Mouse (Mus musculus): ENCODE measurements around the gene Btg1. TPM values are rescaled to one million over a fixed set of nuclear protein-coding genes. Genes with fewer than 3 reads are reported as not detected.
A peak's percentile ranks its signal among the peaks of the same experiment; 100 is the strongest.

Gene Btg1
- polyA plus RNA-seq, 1 experiment from 2014 or later, result 61.2 TPM

- Histone ChIP-seq H3K9me3 (no peaks in the 10 kb centered on the region), H3K4me3 (no peak overlapping the region), H3K27ac (replicated peaks) (no peak overlapping the region), H3K27me3 (no peaks in the 10 kb centered on the region), H3K36me3 (peaks cover 10% of the 10 kb centered on the region; the same call in 1 of the 2 replicates), H3K9ac (replicated peaks) (no peak overlapping the region), H3K4me2 (replicated peaks) (0 out of 2 replicates have a peak overlapping the region, but pooled peaks have one; percentile 7), H3K4me1 (peaks cover 65% of the 10 kb centered on the region)
- WGBS, result 76% methylated on average over 4 of the region's 4 CpGs
- ATAC-seq (replicated peaks), result no peak
These were observed 8.9 kb downstream of the Btg1 start for GRCm38 (mm10) chr10:96625682-96626081.

GRCm38 (mm10) chr10:96626120-96626750 lies 9.4 kb downstream of the Btg1 start:
- H3K4me1 ChIP-seq, result peaks cover 61% of the 10 kb centered on the region
- H3K4me2 ChIP-seq (replicated peaks), result no peak overlapping the region
- ATAC-seq (replicated peaks), result no peak
- no peaks in the 10 kb centered on the region for H3K9me3 ChIP-seq
- H3K27me3 ChIP-seq, result no peaks in the 10 kb centered on the region
- H3K9ac ChIP-seq (replicated peaks), result no peak overlapping the region
- WGBS, result 96% methylated on average over 10 of the region's 10 CpGs
- H3K36me3 ChIP-seq, result peaks cover 11% of the 10 kb centered on the region; the same call in 1 of the 2 replicates
- H3K27ac ChIP-seq (replicated peaks), result no peak overlapping the region
- no peak overlapping the region for H3K4me3 ChIP-seq

GRCm38 (mm10) chr10:96627332-96627731 lies 10.5 kb downstream of the Btg1 start:
- H3K27ac ChIP-seq (replicated peaks), result no peak overlapping the region
- 92% methylated on average over 10 of the region's 10 CpGs for WGBS
- no peak overlapping the region for H3K9ac ChIP-seq (replicated peaks)
- ATAC-seq (replicated peaks), result no peak
- no peak overlapping the region for H3K4me2 ChIP-seq (replicated peaks)
- H3K4me1 ChIP-seq, result peaks cover 51% of the 10 kb centered on the region
- no peaks in the 10 kb centered on the region for H3K27me3 ChIP-seq
- H3K9me3 ChIP-seq, result no peaks in the 10 kb centered on the region
- H3K36me3 ChIP-seq, result peaks cover 12% of the 10 kb centered on the region; the same call in 1 of the 2 replicates
- H3K4me3 ChIP-seq, result no peak overlapping the region

- Histone ChIP-seq H3K9me3 (no peaks in the 10 kb centered on the region), H3K4me3 (no peak overlapping the region), H3K36me3 (peaks cover 10% of the 10 kb centered on the region; the same call in 1 of the 2 replicates), H3K4me1 (peaks cover 45% of the 10 kb centered on the region), H3K9ac (replicated peaks) (no peak overlapping the region), H3K27ac (replicated peaks) (no peak overlapping the region), H3K27me3 (no peaks in the 10 kb centered on the region), H3K4me2 (replicated peaks) (no peak overlapping the region)
- 0 out of 2 replicates have a peak, but pooled peaks have one; percentile 16 for ATAC-seq (replicated peaks)
- WGBS, result 86% methylated on average over 16 of the region's 16 CpGs
These were observed 11.5 kb downstream of the Btg1 start for GRCm38 (mm10) chr10:96628100-96628912.

GRCm38 (mm10) chr10:96628913-96629199 lies 12.1 kb downstream of the Btg1 start:
- Histone ChIP-seq H3K27ac (replicated peaks) (no peak overlapping the region), H3K9me3 (no peaks in the 10 kb centered on the region), H3K4me2 (replicated peaks) (no peak overlapping the region), H3K9ac (replicated peaks) (no peak overlapping the region), H3K4me3 (no peak overlapping the region), H3K4me1 (peaks cover 39% of the 10 kb centered on the region), H3K27me3 (no peaks in the 10 kb centered on the region), H3K36me3 (peaks cover 10% of the 10 kb centered on the region; the same call in 1 of the 2 replicates)
- ATAC-seq (replicated peaks), result no peak
- 91% methylated on average over 7 of the region's 7 CpGs for WGBS

GRCm38 (mm10) chr10:96630110-96630509 lies 13.3 kb downstream of the Btg1 start:
- Histone ChIP-seq H3K4me1 (peaks cover 33% of the 10 kb centered on the region), H3K27ac (replicated peaks) (no peak overlapping the region), H3K27me3 (no peaks in the 10 kb centered on the region), H3K9ac (replicated peaks) (no peak overlapping the region), H3K4me2 (replicated peaks) (no peak overlapping the region), H3K36me3 (peaks cover 10% of the 10 kb centered on the region; the same call in 1 of the 2 replicates), H3K4me3 (no peak overlapping the region), H3K9me3 (no peaks in the 10 kb centered on the region)
- WGBS, result 88% methylated on average over 5 of the region's 5 CpGs
- no peak for ATAC-seq (replicated peaks)

- H3K36me3 ChIP-seq, result peaks cover 10% of the 10 kb centered on the region; the same call in 1 of the 2 replicates
- ATAC-seq (replicated peaks), result no peak
- peaks cover 24% of the 10 kb centered on the region; the same call in 1 of the 2 replicates for H3K4me1 ChIP-seq
- H3K4me2 ChIP-seq (replicated peaks), result no peak overlapping the region
- no peaks in the 10 kb centered on the region for H3K27me3 ChIP-seq
- WGBS, result 75% methylated on average over 9 of the region's 9 CpGs
- no peak overlapping the region for H3K9ac ChIP-seq (replicated peaks)
- no peak overlapping the region for H3K27ac ChIP-seq (replicated peaks)
- H3K4me3 ChIP-seq, result no peak overlapping the region
- no peaks in the 10 kb centered on the region for H3K9me3 ChIP-seq
These were observed 14.4 kb downstream of the Btg1 start for GRCm38 (mm10) chr10:96631066-96631711.

GRCm38 (mm10) chr10:96632271-96633144 lies 15.7 kb downstream of the Btg1 start:
- no peak overlapping the region for H3K9ac ChIP-seq (replicated peaks)
- no peak overlapping the region for H3K27ac ChIP-seq (replicated peaks)
- ATAC-seq (replicated peaks), result no peak
- H3K4me1 ChIP-seq, result peaks cover 11% of the 10 kb centered on the region; the same call in 1 of the 2 replicates
- H3K36me3 ChIP-seq, result peaks cover 10% of the 10 kb centered on the region; the same call in 1 of the 2 replicates
- WGBS, result 84% methylated on average over 12 of the region's 12 CpGs
- H3K27me3 ChIP-seq, result no peaks in the 10 kb centered on the region
- H3K4me2 ChIP-seq (replicated peaks), result no peak overlapping the region
- H3K9me3 ChIP-seq, result no peaks in the 10 kb centered on the region
- no peak overlapping the region for H3K4me3 ChIP-seq

GRCm38 (mm10) chr10:96633145-96633516 lies 16.3 kb downstream of the Btg1 start:
- WGBS, result 85% methylated on average over 4 of the region's 4 CpGs
- H3K9ac ChIP-seq (replicated peaks), result no peak overlapping the region
- ATAC-seq (replicated peaks), result no peak
- H3K4me1 ChIP-seq, result peaks cover 10% of the 10 kb centered on the region; the same call in 1 of the 2 replicates
- no peaks in the 10 kb centered on the region for H3K27me3 ChIP-seq
- H3K27ac ChIP-seq (replicated peaks), result no peak overlapping the region
- H3K36me3 ChIP-seq, result peaks cover 10% of the 10 kb centered on the region; the same call in 1 of the 2 replicates
- H3K4me2 ChIP-seq (replicated peaks), result no peak overlapping the region
- H3K4me3 ChIP-seq, result no peak overlapping the region
- H3K9me3 ChIP-seq, result no peaks in the 10 kb centered on the region

GRCm38 (mm10) chr10:96635472-96635871 lies 18.7 kb downstream of the Btg1 start:
- Histone ChIP-seq H3K9ac (replicated peaks) (no peak overlapping the region), H3K36me3 (peaks cover 2% of the 10 kb centered on the region; the same call in 1 of the 2 replicates), H3K4me2 (replicated peaks) (no peak overlapping the region), H3K4me1 (peaks cover 10% of the 10 kb centered on the region; the same call in 1 of the 2 replicates), H3K27me3 (no peaks in the 10 kb centered on the region), H3K27ac (replicated peaks) (no peak overlapping the region), H3K9me3 (no peaks in the 10 kb centered on the region), H3K4me3 (no peak overlapping the region)
- no peak for ATAC-seq (replicated peaks)
- WGBS, result 52% methylated on average over 4 of the region's 4 CpGs

GRCm38 (mm10) chr10:96638477-96638876 lies 21.7 kb downstream of the Btg1 start:
- Histone ChIP-seq H3K27ac (replicated peaks) (no peak overlapping the region), H3K4me1 (peaks cover 6% of the 10 kb centered on the region; the same call in 1 of the 2 replicates), H3K9ac (replicated peaks) (no peak overlapping the region), H3K4me2 (replicated peaks) (no peak overlapping the region), H3K27me3 (no peaks in the 10 kb centered on the region), H3K9me3 (no peaks in the 10 kb centered on the region), H3K4me3 (no peak overlapping the region), H3K36me3 (no peaks in the 10 kb centered on the region)
- 88% methylated on average over 2 of the region's 2 CpGs for WGBS
- ATAC-seq (replicated peaks), result no peak
